Mouse (Mus musculus): ENCODE measurements at regions not wholly inside any gene's neighbourhood (a gene's known extent, or its start where the extent isn't known, plus 50 kb on each side); places are given as distances from the start of the nearest gene placed in this dataset.

- H3K36me3 ChIP-seq, result no peaks in the 10 kb centered on the region
- H3K9me3 ChIP-seq, result no peaks in the 10 kb centered on the region
- no peak for ATAC-seq (ENCODE audit: low FRiP score, low read depth)
- H3K4me1 ChIP-seq (replicated peaks), result peaks cover 28% of the 10 kb centered on the region
- H3K27ac ChIP-seq (replicated peaks), result peak overlapping the region; percentile 63
- H3K9ac ChIP-seq, result no peak overlapping the region
- WGBS, result 43% methylated on average over 10 of the region's 10 CpGs
- peak overlapping the region; percentile 41 for H3K4me2 ChIP-seq
- no peak overlapping the region for H3K4me3 ChIP-seq
- no peaks in the 10 kb centered on the region for H3K27me3 ChIP-seq
Observed at GRCm38 (mm10) chr11:71440392-71440791, 209.9 kb upstream of the Nlrp1b start.

- H3K4me2 ChIP-seq, result no peak overlapping the region
Observed at GRCm38 (mm10) chr11:71444056-71444455, 213.5 kb upstream of the Nlrp1b start.

GRCm38 (mm10) chr11:71446641-71447040 is 216.1 kb upstream of the Nlrp1b start:
- no peak overlapping the region for H3K27ac ChIP-seq (replicated peaks)
- 47% methylated on average over 5 of the region's 5 CpGs for WGBS
- no peak overlapping the region for H3K9ac ChIP-seq
- H3K36me3 ChIP-seq, result no peaks in the 10 kb centered on the region
- no peaks in the 10 kb centered on the region for H3K9me3 ChIP-seq
- H3K27me3 ChIP-seq, result no peaks in the 10 kb centered on the region
- no peak overlapping the region for H3K4me2 ChIP-seq
- peaks cover 22% of the 10 kb centered on the region for H3K4me1 ChIP-seq (replicated peaks)
- H3K4me3 ChIP-seq, result no peak overlapping the region
- ATAC-seq (ENCODE audit: low FRiP score, low read depth), result no peak

More at GRCm38 (mm10) chr11:71444056-71444455, 213.5 kb upstream of the Nlrp1b start:
- 42% methylated on average over 6 of the region's 6 CpGs for WGBS
- H3K27me3 ChIP-seq, result no peaks in the 10 kb centered on the region
- ATAC-seq (ENCODE audit: low FRiP score, low read depth), result no peak
- H3K4me1 ChIP-seq (replicated peaks), result peaks cover 37% of the 10 kb centered on the region
- no peak overlapping the region for H3K9ac ChIP-seq
- H3K27ac ChIP-seq (replicated peaks), result no peak overlapping the region
- H3K9me3 ChIP-seq, result no peaks in the 10 kb centered on the region
- no peak overlapping the region for H3K4me3 ChIP-seq
- no peaks in the 10 kb centered on the region for H3K36me3 ChIP-seq

GRCm38 (mm10) chr11:71447841-71448745 is 217.6 kb upstream of the Nlrp1b start:
- WGBS, result 50% methylated on average over 10 of the region's 10 CpGs
- Histone ChIP-seq H3K4me3 (no peak overlapping the region), H3K36me3 (no peaks in the 10 kb centered on the region), H3K9me3 (no peaks in the 10 kb centered on the region), H3K4me1 (replicated peaks) (peaks cover 22% of the 10 kb centered on the region), H3K9ac (no peak overlapping the region), H3K27me3 (no peaks in the 10 kb centered on the region), H3K4me2 (no peak overlapping the region), H3K27ac (replicated peaks) (peak overlapping the region; percentile 37)
- ATAC-seq (ENCODE audit: low FRiP score, low read depth), result no peak

- ATAC-seq (ENCODE audit: low FRiP score, low read depth), result no peak
- no peak overlapping the region for H3K4me2 ChIP-seq
- H3K4me1 ChIP-seq (replicated peaks), result no peaks in the 10 kb centered on the region
- H3K27ac ChIP-seq (replicated peaks), result no peak overlapping the region
- 80% methylated on average over 3 of the region's 3 CpGs for WGBS
- H3K4me3 ChIP-seq, result no peak overlapping the region
- H3K9ac ChIP-seq, result no peak overlapping the region
- H3K36me3 ChIP-seq, result no peaks in the 10 kb centered on the region
- H3K27me3 ChIP-seq, result no peaks in the 10 kb centered on the region
- no peaks in the 10 kb centered on the region for H3K9me3 ChIP-seq
Observed at GRCm38 (mm10) chr11:71480094-71480493, 249.6 kb upstream of the Nlrp1b start.

- H3K4me2 ChIP-seq, result no peak overlapping the region
- 16% methylated on average over 5 of the region's 5 CpGs for WGBS
- H3K9me3 ChIP-seq, result no peaks in the 10 kb centered on the region
- no peaks in the 10 kb centered on the region for H3K27me3 ChIP-seq
- no peak overlapping the region for H3K9ac ChIP-seq
- peaks cover 16% of the 10 kb centered on the region for H3K4me1 ChIP-seq (replicated peaks)
- H3K27ac ChIP-seq (replicated peaks), result peak overlapping the region; percentile 6
- H3K36me3 ChIP-seq, result no peaks in the 10 kb centered on the region
- peak; percentile 85 for ATAC-seq (ENCODE audit: low FRiP score, low read depth)
- no peak overlapping the region for H3K4me3 ChIP-seq
Observed at GRCm38 (mm10) chr11:71497863-71498262, 251.9 kb upstream of the Wscd1 start.

- Histone ChIP-seq H3K27me3 (no peaks in the 10 kb centered on the region), H3K27ac (replicated peaks) (peak overlapping the region; percentile 6), H3K9me3 (no peaks in the 10 kb centered on the region), H3K9ac (no peak overlapping the region), H3K4me3 (no peak overlapping the region), H3K36me3 (no peaks in the 10 kb centered on the region), H3K4me1 (replicated peaks) (peaks cover 16% of the 10 kb centered on the region), H3K4me2 (no peak overlapping the region)
- peak; percentile 30; the same call in 1 of the 2 replicates for ATAC-seq (ENCODE audit: low FRiP score, low read depth)
- WGBS, result 42% methylated on average over 3 of the region's 3 CpGs
Observed at GRCm38 (mm10) chr11:71498299-71498698, 251.4 kb upstream of the Wscd1 start.

- Histone ChIP-seq H3K27ac (replicated peaks) (no peak overlapping the region), H3K4me2 (no peak overlapping the region), H3K36me3 (no peaks in the 10 kb centered on the region), H3K9ac (no peak overlapping the region), H3K4me3 (no peak overlapping the region), H3K27me3 (no peaks in the 10 kb centered on the region), H3K9me3 (no peaks in the 10 kb centered on the region), H3K4me1 (replicated peaks) (peaks cover 16% of the 10 kb centered on the region)
- WGBS, result 83% methylated on average over 3 of the region's 3 CpGs
- ATAC-seq (ENCODE audit: low FRiP score, low read depth), result no peak
Observed at GRCm38 (mm10) chr11:71502156-71502555, 247.6 kb upstream of the Wscd1 start.

- Histone ChIP-seq H3K36me3 (no peaks in the 10 kb centered on the region), H3K27me3 (no peaks in the 10 kb centered on the region), H3K4me2 (no peak overlapping the region), H3K9me3 (no peaks in the 10 kb centered on the region), H3K4me1 (replicated peaks) (peaks cover 4% of the 10 kb centered on the region; the same call in 1 of the 2 replicates), H3K9ac (no peak overlapping the region), H3K27ac (replicated peaks) (no peak overlapping the region), H3K4me3 (no peak overlapping the region)
- WGBS, result 76% methylated on average over 15 of the region's 15 CpGs
- no peak for ATAC-seq (ENCODE audit: low FRiP score, low read depth)
Observed at GRCm38 (mm10) chr11:71512271-71513066, 237.3 kb upstream of the Wscd1 start.

GRCm38 (mm10) chr11:71513067-71513350 is 236.7 kb upstream of the Wscd1 start:
- no peaks in the 10 kb centered on the region for H3K36me3 ChIP-seq
- H3K4me2 ChIP-seq, result no peak overlapping the region
- WGBS, result 52% methylated on average over 3 of the region's 3 CpGs
- no peak overlapping the region for H3K27ac ChIP-seq (replicated peaks)
- ATAC-seq (ENCODE audit: low FRiP score, low read depth), result no peak
- no peaks in the 10 kb centered on the region for H3K27me3 ChIP-seq
- no peak overlapping the region for H3K9ac ChIP-seq
- no peak overlapping the region for H3K4me3 ChIP-seq
- no peaks in the 10 kb centered on the region for H3K9me3 ChIP-seq
- peaks cover 5% of the 10 kb centered on the region; the same call in 1 of the 2 replicates for H3K4me1 ChIP-seq (replicated peaks)

- no peak overlapping the region for H3K4me3 ChIP-seq
- H3K36me3 ChIP-seq, result no peaks in the 10 kb centered on the region
- no peak overlapping the region for H3K27ac ChIP-seq (replicated peaks)
- H3K27me3 ChIP-seq, result no peaks in the 10 kb centered on the region
- no peaks in the 10 kb centered on the region for H3K9me3 ChIP-seq
- WGBS, result 33% methylated on average over 6 of the region's 6 CpGs
- no peak overlapping the region for H3K9ac ChIP-seq
- ATAC-seq (ENCODE audit: low FRiP score, low read depth), result no peak
- no peak overlapping the region for H3K4me2 ChIP-seq
- peaks cover 5% of the 10 kb centered on the region; the same call in 1 of the 2 replicates for H3K4me1 ChIP-seq (replicated peaks)
Observed at GRCm38 (mm10) chr11:71515264-71515663, 234.5 kb upstream of the Wscd1 start.

- Histone ChIP-seq H3K27me3 (no peaks in the 10 kb centered on the region), H3K9me3 (no peaks in the 10 kb centered on the region), H3K36me3 (no peaks in the 10 kb centered on the region), H3K9ac (no peak overlapping the region), H3K4me3 (no peak overlapping the region), H3K27ac (replicated peaks) (no peak overlapping the region), H3K4me2 (no peak overlapping the region), H3K4me1 (replicated peaks) (peaks cover 5% of the 10 kb centered on the region)
- no peak for ATAC-seq (ENCODE audit: low FRiP score, low read depth)
- WGBS, result 15% methylated on average over 5 of the region's 5 CpGs
Observed at GRCm38 (mm10) chr11:71517377-71517776, 232.3 kb upstream of the Wscd1 start.

Measured in hindbrain, embryonic 15.5 days (tissue).